Mouse (Mus musculus): ENCODE measurements around the gene Tmem259.

DNA sequence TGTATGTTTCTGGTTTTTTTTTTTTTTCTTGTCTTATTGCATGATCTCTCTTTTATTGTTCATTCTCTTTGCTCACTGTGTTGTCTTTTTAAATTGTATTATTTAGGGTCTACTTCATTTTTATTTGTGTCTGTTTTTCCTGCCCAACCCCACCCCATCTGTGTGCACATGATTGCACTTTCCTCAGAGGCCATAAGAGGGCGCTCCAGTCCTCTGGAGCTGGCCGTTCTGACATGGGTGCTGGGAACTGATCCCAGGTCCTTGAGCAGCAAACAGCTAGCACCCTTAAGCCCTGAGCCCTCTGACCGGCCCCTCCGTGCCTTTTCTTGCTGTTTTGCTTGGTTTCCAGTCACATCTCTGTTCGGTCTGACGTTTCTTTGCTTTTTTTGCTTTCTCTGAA is 7.4 kb upstream of the Tmem259 start:
- peak; percentile 30; the same call in 1 of the 2 replicates for TF ChIP-seq CTCF (IDR thresholded peaks at IDR 0.05; ENCODE audit: low read depth, low read length)
- TF ChIP-seq POLR2A (IDR thresholded peaks at IDR 0.05; ENCODE audit: extremely low read depth, insufficient read depth, low read length) = no peak
